Mouse (Mus musculus): ENCODE results near the gene Slc30a2. TPM values are rescaled to one million over a fixed set of nuclear protein-coding genes. Genes with fewer than 3 reads are reported as not detected.
"Not testable (repeated sequence)": the region's sequence is repeated elsewhere in the genome, so short reads cannot be mapped to it uniquely, and the experiment has no call there.

The Slc30a2 gene
- not detected in 2 replicates for polyA plus RNA-seq (2015; fragmentation: Nextera tagmentation; extraction: Ambion mirVana)

- Histone ChIP-seq H3K27me3 (ENCODE audit: insufficient read depth, low read length) (peaks cover 38% of the 10 kb centered on the region), H3K9ac (replicated peaks) (no peak within 1 kb of the TSS)
- TF ChIP-seq CTCF (IDR thresholded peaks at IDR 0.05; ENCODE audit: low read depth) (no peak), EP300 (IDR thresholded peaks at IDR 0.05; ENCODE audit: low read depth) (no peak)
These were observed at the start of gene Slc30a2 for GRCm38 (mm10) chr4:134343071-134344031. TSS of gene Slc30a2 (plus strand) at chr4:134343181.

GRCm38 (mm10) chr4:134293692-134294163, 49.3 kb upstream of the Slc30a2 start:
- H3K27ac ChIP-seq (ENCODE audit: low read depth), result no peak overlapping the region
- WGBS (ENCODE audit: insufficient replicate concordance), result 41% methylated on average over 9 of the region's 9 CpGs
- no peak for TF ChIP-seq CTCF (IDR thresholded peaks at IDR 0.05; ENCODE audit: low read depth)
- no peak for TF ChIP-seq EP300 (IDR thresholded peaks at IDR 0.05; ENCODE audit: low read depth)
- H3K36me3 ChIP-seq (replicated peaks; ENCODE audit: insufficient read depth, low read length), result no peaks in the 10 kb centered on the region
- peaks cover 2% of the 10 kb centered on the region for H3K4me1 ChIP-seq (ENCODE audit: insufficient read depth)
- 0 out of 2 replicates have a peak, but pooled peaks cover 2% of the 10 kb centered on the region for H3K9me3 ChIP-seq (ENCODE audit: low read length)
- H3K27me3 ChIP-seq (ENCODE audit: insufficient read depth, low read length), result peaks cover 10% of the 10 kb centered on the region
- H3K9ac ChIP-seq (replicated peaks), result no peak overlapping the region
- no peak for ATAC-seq
- H3K4me3 ChIP-seq (ENCODE audit: low read depth, low read length), result no peak overlapping the region
- no peak overlapping the region for H3K4me2 ChIP-seq (ENCODE audit: low read depth, low read length)
- DNase-seq, result no peak

More at GRCm38 (mm10) chr4:134343071-134344031, at the start of gene Slc30a2:
- Histone ChIP-seq H3K4me3 (ENCODE audit: low read depth, low read length) (peak within 1 kb of the TSS; percentile 14), H3K9me3 (ENCODE audit: low read length) (no peaks in the 10 kb centered on the region), H3K27ac (ENCODE audit: low read depth) (no peak within 1 kb of the TSS), H3K4me1 (ENCODE audit: insufficient read depth) (peaks cover 9% of the 10 kb centered on the region; the same call in 1 of the 2 replicates), H3K36me3 (replicated peaks; ENCODE audit: insufficient read depth, low read length) (no peaks in the 10 kb centered on the region), H3K4me2 (ENCODE audit: low read depth, low read length) (peak within 1 kb of the TSS; percentile 15; the same call in 1 of the 2 replicates)
- DNase-seq, result no peak
- no peak for ATAC-seq
- WGBS (ENCODE audit: insufficient replicate concordance), result 4% methylated on average over 61 of the region's 61 CpGs

- not testable (repeated sequence) for H3K4me1 ChIP-seq (ENCODE audit: insufficient read depth); H3K4me2 ChIP-seq (ENCODE audit: low read depth, low read length); H3K9ac ChIP-seq (replicated peaks); H3K4me3 ChIP-seq (ENCODE audit: low read depth, low read length); DNase-seq; ATAC-seq; H3K27ac ChIP-seq (ENCODE audit: low read depth); H3K9me3 ChIP-seq (ENCODE audit: low read length); H3K36me3 ChIP-seq (replicated peaks; ENCODE audit: insufficient read depth, low read length)
- peaks cover 10% of the 10 kb centered on the region for H3K27me3 ChIP-seq (ENCODE audit: insufficient read depth, low read length)
- WGBS (ENCODE audit: insufficient replicate concordance), result 77% methylated on average over 4 of the region's 4 CpGs
These were observed 46.9 kb upstream of the Slc30a2 start for GRCm38 (mm10) chr4:134296096-134296495.

GRCm38 (mm10) chr4:134296523-134296922, 46.5 kb upstream of the Slc30a2 start:
- H3K9ac ChIP-seq (replicated peaks), result no peak overlapping the region
- H3K36me3 ChIP-seq (replicated peaks; ENCODE audit: insufficient read depth, low read length), result no peaks in the 10 kb centered on the region
- ATAC-seq (no peak), DNase-seq (no peak)
- peaks cover 10% of the 10 kb centered on the region for H3K27me3 ChIP-seq (ENCODE audit: insufficient read depth, low read length)
- H3K9me3 ChIP-seq (ENCODE audit: low read length), result 0 out of 2 replicates have a peak, but pooled peaks cover 2% of the 10 kb centered on the region
- H3K4me3 ChIP-seq (ENCODE audit: low read depth, low read length), result no peak overlapping the region
- H3K4me1 ChIP-seq (ENCODE audit: insufficient read depth), result no peaks in the 10 kb centered on the region
- WGBS (ENCODE audit: insufficient replicate concordance), result 81% methylated on average over 4 of the region's 4 CpGs
- peak; percentile 39 for TF ChIP-seq CTCF (IDR thresholded peaks at IDR 0.05; ENCODE audit: low read depth)
- no peak for TF ChIP-seq EP300 (IDR thresholded peaks at IDR 0.05; ENCODE audit: low read depth)
- no peak overlapping the region for H3K4me2 ChIP-seq (ENCODE audit: low read depth, low read length)
- no peak overlapping the region for H3K27ac ChIP-seq (ENCODE audit: low read depth)

GRCm38 (mm10) chr4:134297369-134297768, 45.6 kb upstream of the Slc30a2 start:
- no peaks in the 10 kb centered on the region for H3K4me1 ChIP-seq (ENCODE audit: insufficient read depth)
- DNase-seq, result no peak
- 84% methylated on average over 8 of the region's 8 CpGs for WGBS (ENCODE audit: insufficient replicate concordance)
- H3K36me3 ChIP-seq (replicated peaks; ENCODE audit: insufficient read depth, low read length), result no peaks in the 10 kb centered on the region
- no peak overlapping the region for H3K4me3 ChIP-seq (ENCODE audit: low read depth, low read length)
- no peak overlapping the region for H3K4me2 ChIP-seq (ENCODE audit: low read depth, low read length)
- no peak for ATAC-seq
- TF ChIP-seq CTCF (IDR thresholded peaks at IDR 0.05; ENCODE audit: low read depth), result no peak
- TF ChIP-seq EP300 (IDR thresholded peaks at IDR 0.05; ENCODE audit: low read depth), result no peak
- H3K9ac ChIP-seq (replicated peaks), result no peak overlapping the region
- 0 out of 2 replicates have a peak, but pooled peaks cover 2% of the 10 kb centered on the region for H3K9me3 ChIP-seq (ENCODE audit: low read length)
- H3K27me3 ChIP-seq (ENCODE audit: insufficient read depth, low read length), result peaks cover 8% of the 10 kb centered on the region
- no peak overlapping the region for H3K27ac ChIP-seq (ENCODE audit: low read depth)
